Mouse (Mus musculus) thymus, postnatal 10 days (tissue): ENCODE measurements around the gene Trip10.

Experiments
- DNase-seq, 2 experiments: peaks; one replicate each; pipeline ENCODE4 v3.0.0; 2021; ENCODE audit warnings: low spot score in 2 of 2

The Trip10 gene

GRCm38 (mm10) chr17:57249186-57250181 lies at the start of gene Trip10:
Trip10 (plus strand) TSS chr17:57249455.
- peak; percentile 96 to 99 for DNase-seq

DNA sequence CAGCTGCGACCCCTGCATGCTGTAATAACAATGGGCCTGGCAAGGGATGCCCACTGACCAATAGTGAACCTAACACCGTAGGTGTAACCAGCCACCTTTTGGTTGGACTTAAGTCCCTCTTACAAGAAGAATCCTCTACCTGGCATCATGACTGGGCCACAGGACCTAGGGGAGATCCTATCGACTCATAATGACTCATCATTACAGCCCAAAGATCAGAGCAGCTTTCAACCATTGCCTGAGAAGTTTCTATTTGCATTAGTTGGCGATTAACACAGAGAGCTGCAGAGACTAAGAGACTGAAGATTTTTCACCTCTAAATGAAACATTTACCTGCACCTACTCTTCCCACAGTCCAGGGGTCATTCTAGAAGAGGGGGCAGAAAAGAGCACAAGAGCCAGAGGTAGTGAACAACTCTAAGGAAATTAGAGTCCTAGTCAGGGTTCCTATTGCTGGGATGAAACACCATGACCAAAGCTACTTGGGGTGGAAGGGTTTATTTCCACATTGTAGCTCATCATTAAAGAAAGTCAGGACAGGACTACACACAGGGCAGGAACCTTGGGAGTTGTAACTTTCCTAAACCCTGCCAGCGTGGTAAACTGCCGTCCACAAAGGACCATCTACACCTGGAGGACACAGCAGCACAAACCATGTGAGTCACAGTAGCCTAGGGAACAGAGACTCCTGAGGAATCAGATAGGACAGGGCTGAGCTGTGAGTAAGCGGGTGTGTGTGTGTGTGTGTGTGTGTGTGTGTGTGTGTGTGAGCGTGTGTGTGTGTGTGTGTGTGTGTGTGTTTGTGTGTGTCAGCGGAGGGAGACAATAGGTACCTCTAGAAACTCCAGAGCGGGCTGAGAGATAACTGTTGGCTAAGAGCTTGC lies 47.2 kb upstream of the Trip10 start:
- DNase-seq = no peak

DNA sequence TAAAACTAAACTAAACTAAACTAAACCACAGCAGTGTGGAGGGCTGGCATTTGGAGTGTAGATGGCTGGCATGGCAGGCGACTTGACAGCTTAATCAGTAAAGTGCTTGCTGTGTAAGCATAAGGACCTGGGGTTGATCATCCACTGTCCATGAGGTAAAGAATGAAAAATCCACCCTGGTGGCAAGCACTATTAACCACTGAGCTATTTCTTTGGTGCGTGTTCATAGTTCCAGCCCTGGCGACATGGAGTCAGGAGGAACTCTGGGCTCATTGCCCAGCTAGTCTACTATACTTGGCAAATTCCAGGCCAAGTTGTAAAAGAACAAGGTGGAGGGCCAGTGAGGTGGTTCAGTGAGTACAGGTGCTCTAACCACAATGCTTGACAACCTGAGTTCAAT lies 41.3 kb upstream of the Trip10 start:
- no peak for DNase-seq

GRCm38 (mm10) chr17:57209330-57209729 lies 39.9 kb upstream of the Trip10 start:
- DNase-seq = peak; percentile 49 to 57

DNA sequence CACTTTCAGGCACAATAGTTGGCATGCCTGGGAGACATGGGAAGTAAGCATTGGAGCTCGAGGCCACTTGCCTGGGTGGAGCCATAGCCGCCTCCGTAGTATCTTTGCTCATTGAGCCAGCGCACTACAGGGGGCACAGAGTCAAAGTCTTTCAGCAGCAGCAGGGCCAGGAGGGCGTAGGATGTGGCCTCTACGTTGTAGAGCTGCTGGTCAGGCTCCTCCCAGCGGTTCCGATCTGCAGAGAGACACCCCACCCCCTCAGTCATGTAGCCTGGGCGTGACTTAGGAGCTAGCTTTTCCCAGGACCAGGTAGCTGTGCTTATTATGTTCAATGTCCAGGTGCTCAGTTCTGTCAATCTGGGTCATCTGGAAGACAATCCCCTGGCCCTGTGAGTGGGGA lies 37.8 kb upstream of the Trip10 start:
- DNase-seq = no peak

GRCm38 (mm10) chr17:57214676-57215387 lies 34.4 kb upstream of the Trip10 start:
- DNase-seq = no peak

- no peak for DNase-seq
These were observed 30.8 kb upstream of the Trip10 start for GRCm38 (mm10) chr17:57218335-57218900.

GRCm38 (mm10) chr17:57219167-57219883 lies 29.9 kb upstream of the Trip10 start:
- peak; percentile 64 to 80 for DNase-seq

DNA sequence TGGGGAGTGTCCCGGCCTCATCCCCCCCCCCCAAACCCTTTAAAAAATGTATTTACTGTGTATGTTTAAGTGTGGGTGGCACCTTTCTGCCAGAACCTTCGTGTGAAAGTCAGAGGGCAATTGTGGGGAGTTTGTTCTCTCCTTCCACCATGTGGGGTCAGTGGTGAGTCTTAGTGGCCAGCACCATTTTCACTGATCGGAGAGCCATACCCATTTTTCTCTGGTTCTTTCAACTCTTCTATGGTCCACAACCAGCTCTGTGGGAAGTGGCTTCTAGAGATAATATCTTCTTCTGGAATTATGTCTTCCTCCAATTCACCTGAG lies 29.4 kb upstream of the Trip10 start:
- DNase-seq = peak in 1 of 2 experiments; percentile 48

DNA sequence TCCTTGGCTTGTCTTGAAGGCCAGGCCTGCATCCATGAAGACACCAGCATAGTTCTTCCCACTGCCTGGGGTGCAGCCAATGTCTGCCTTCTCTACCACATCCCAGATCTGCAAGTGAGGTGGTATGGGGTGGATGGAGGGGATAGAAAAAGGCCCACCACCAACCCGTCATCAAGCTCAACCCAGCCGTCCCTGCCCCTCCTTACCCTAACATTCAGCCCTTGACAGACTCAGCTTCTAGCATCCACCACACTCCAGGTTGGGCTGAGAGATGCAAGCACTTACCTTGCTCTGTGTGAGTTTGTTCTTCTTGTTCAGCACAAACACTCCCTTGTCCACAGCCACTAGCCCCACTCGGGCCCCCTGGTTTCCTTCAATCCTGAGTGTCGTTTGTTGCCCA lies 27.3 kb upstream of the Trip10 start:
- DNase-seq = no peak

- DNase-seq = no peak
These were observed 25.9 kb upstream of the Trip10 start for GRCm38 (mm10) chr17:57223313-57223712.

GRCm38 (mm10) chr17:57227468-57227867 lies 21.8 kb upstream of the Trip10 start:
- DNase-seq = no peak

DNA sequence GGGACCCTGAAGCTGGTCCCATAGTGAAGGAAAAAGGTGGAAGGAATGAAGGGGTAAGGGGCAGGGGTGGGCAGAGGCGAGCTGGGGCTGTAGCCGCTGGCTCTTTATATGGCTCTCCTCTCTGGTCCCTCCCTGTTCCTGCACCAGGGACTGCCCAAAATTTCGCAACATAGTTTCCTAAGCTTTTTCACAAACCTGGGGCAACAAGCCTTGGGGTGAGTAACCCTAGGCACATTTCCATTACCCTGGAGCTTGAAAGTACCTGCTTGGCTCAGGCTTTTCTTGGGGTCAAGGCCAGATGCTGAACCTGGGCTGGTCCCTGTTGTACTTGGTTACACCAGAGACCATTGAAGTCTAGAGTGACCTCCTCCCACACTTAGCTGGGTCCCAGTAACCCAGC lies 21.2 kb upstream of the Trip10 start, which contains the start of gene C3:
TSS of gene C3 (minus strand) at position 123 of the 400 bp plus-strand sequence.
- no peak for DNase-seq

- DNase-seq = no peak
These were observed 20.4 kb upstream of the Trip10 start for GRCm38 (mm10) chr17:57228873-57229272.

- no peak for DNase-seq
These were observed 19.2 kb upstream of the Trip10 start for GRCm38 (mm10) chr17:57229851-57230727.

GRCm38 (mm10) chr17:57230728-57231125 lies 18.5 kb upstream of the Trip10 start:
- DNase-seq = no peak

DNA sequence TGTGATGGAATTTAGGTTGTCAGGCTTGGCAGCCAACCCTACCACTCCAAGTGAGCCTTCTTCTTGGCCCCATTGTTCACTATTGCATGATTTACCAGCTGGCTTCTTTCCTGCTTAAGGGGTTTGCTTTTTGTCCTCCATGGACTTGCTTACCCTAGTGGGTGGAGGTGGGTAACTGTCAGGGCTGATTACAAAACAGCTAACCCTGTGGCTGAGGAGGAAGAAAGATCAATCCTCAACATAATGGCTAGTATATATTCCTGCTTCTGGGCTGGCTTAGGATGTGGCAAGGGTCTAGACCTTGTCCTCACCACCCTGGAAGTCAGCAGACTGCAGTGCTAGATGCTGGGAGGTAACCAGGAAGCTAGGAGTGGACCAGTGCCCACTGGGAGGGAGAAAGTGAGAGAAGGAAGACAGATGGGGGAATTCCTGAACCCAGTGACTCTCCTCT lies 17.9 kb upstream of the Trip10 start:
- DNase-seq = no peak

DNA sequence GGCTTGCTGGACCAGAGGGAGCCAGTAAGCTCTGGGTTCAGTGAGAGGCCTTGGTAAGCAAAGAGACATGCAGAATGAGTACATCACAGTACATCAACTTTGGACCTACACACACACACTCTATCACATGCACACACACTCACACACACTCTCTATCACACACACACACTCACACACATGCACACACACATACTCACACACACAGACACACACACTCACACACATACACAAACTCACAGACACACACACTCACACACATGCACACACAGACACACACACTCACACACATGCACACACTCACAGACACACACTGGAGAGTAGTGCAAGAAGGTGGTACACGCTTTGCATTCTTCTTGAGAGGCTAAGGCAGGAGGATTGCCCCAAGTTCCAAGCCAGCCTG lies 17.1 kb upstream of the Trip10 start:
- no peak for DNase-seq

DNA sequence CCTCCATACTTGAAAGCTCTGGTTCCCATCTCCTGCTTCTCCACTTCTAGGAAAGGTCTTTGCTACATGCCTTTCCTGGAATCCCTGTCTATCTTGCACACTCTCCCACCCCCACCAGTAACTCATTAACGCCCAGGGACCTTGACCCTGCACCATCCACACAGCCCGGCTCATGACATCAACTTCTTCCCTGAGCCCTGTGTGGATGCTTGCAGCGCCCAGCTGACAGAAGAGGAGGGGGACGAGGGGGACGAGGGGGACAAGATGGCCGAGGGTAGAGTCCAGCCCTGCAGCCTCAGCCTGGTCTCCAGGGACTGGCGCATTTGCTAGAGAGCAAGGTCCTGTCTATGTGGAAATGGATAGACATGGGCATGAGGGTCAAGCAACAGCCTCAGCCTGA lies 16.2 kb upstream of the Trip10 start:
- DNase-seq = no peak
